Mouse (Mus musculus): Measurements from ENCODE around the gene Ppp1r3e.

Gene Ppp1r3e

DNA sequence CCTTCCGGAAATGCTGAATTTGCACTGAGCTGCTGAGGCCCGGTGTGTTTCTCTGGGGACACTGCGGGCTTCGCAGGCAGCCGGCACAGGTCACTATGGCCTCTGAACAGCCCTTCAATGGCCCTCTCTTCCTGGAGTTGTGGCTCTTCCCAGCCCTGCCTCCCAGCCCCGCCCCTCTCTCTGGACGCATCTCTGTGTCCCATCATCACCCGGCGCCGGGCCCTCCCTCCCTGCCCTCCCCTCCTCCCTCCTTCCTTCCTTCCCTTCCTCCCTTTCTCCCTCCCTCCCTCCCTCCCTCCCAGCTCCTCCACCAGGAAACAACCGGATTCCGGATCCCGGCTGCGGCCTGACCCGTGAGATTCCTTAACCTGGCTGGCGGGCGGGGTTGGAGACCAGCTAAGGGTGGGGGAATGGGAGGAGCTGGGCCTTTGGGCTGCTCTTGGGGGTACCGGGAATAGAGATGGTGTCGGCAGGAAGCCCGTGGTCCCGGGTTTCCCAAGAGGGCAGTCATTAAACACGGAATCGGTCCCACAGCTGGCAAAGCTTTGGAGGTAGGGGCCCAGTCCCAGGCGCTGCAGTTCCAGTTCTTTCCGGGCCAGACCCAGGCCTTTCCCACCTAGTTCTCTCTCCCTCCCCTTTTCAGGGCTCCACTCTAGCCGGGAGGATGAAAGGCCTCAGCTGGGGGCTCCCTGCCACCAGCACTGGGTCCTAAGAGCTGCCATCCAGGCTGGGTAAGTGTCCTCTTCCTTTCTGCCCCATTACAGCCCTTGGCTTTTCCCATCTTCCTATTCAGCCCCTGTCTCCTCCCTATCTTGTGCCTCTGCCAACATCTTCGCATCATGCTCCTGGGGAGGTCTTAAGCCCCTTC lies 6.0 kb upstream of the Ppp1r3e start, which contains the start of the genes Bcl2l2 and Gm20521:
Gene Bcl2l2, plus strand, starts transcription at position 224 of the 868 bp plus-strand sequence.
Gene Gm20521, plus strand, starts transcription at position 288 of the 868 bp plus-strand sequence.
- in situ Hi-C loops (cut with MboI, MseI), result no loop called here

DNA sequence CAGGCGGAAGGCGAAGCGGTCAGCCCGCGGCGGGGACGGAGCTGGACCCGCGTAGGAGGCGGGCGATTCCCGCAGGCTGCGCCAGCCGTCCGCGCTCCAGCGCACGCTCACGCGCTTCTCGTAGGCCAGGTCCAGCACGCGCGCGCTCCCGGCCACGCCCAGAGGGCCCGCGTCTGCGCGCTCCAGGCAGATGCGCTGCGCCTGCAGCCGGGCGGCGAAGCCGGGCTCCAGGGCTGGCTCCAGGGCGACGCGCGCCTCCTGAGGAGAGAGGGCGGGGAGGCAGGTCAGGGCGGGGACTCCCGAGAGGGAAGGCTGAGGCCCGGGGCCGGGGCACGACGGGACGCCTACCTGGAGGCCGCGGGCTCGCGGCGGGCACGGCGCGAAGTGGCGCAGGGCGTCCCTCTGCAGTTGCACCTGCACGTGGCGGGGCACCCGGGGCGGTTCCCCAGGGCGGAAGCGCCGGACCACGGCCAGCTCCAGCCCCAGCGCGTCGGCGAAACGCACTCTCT lies 757 bp downstream of the Ppp1r3e start:
- in situ Hi-C loops (cut with MboI, MseI), result no loop called here

DNA sequence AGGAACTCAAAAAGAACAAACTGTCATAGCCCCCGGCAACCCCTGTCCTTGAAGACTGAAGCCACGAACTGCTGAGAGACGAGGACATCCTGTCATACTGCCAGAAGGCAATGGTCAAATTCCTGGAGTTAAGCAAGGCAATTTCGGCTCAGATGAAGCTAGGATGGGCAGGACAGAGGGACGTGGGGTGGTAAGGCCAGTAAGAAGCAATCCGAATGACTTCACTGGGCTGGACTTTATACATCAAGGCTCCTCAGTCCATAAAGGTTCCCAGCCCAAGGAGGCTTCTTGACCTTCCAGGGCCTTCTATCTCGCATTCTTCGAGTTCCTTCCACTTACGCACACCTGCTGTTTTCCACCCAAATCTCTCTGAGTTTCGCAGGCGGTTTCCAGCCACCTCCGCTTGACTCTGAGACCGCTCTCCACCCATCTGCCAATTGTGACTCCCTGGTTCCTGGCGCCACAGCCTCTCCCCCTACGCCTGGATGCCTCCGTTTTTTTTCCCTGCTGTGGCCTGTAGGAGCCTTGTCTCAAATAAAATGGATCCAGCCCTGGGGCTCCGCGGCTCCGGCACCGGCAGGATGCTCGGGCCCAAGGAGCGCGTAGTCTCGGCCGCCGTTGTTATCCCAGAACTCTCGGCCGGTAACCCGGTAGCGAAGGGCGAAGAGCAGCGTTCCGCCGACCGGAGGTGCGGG lies 1.4 kb downstream of the Ppp1r3e start:
- in situ Hi-C loops (cut with MboI, MseI), result no loop called here

DNA sequence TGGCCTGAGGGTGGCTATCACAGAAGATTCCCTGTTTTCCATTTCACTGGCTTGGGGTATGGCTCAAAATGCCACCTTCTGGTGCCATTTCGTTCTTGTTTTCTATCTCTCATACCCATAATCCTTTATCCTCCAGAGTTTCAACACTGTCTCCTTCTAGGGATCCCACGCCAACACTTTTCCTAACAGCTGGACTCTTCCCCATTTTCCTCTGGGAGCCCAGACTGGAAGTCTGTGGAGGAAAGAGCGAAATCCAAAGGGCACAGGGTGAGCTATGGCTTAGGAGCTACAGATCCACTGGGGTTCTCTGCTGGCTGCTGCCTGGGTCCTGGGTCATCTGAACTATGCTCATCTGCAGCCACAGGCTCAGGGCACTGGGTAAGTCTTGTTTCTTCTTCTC lies 3.2 kb downstream of the Ppp1r3e start:
- in situ Hi-C loops (cut with MboI, MseI), result no loop called here

DNA sequence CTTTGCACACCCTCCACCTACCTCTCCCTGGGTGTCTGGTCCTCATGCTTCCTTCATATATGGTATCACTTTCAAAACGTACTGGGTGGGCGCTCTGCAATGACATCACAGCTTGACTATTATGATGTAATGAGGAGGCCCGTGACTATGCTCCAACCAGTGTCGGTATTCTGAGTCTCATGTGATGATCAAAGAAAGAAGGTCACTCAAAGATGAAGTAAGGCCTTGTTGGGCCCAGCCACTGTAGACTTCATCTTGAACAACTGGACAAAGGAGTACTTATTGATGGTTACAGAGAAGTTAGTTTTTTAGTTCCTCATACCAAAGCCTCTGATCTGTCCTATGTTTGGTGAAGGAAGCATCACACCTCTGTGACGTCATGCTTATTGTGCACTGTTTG lies 6.5 kb downstream of the Ppp1r3e start, which contains the start of gene Homez:
Gene Homez, minus strand, starts transcription at position 101 of the 400 bp plus-strand sequence.
- in situ Hi-C loops (cut with MboI, MseI), result no loop called here

DNA sequence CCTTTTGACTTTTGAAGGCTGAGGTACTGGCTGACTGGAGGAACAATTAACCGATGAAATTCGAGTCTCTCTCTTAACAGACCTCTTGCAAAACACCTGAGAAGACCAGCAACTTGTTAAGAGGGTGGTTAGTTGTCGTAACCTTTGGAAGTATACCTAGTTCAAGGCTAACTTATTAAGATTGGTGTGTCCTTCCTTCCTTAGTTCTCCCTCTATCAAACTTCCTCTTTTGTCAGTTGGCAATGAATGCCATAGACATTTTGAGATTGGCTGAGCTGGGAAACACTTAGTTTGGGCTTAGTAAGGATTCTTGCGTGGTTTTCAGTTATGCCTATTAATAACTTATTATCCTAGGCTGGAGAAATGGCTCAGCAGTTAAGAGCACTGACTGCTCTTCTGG lies 9.3 kb downstream of the Ppp1r3e start:
- in situ Hi-C loops (cut with MboI, MseI), result no loop called here

DNA sequence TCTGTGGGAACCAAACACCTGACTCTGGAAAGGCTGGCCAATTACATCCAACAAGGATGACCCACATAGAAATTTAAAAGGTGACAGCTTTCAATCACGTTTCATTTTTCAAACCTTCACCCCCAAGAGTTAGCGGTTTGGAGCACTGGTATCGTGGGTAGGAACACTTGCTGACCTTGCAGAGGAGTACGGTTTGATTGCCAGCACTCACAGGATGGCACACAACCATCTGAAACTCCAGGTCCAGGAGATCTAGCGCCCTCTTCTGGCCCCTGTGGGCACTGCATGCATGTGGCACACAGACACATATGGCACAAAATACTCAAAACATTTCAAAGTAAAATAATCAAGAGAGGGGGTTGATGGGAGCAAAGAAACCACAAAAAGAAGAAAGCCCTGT lies 10.4 kb downstream of the Ppp1r3e start:
- in situ Hi-C loops (cut with MboI, MseI), result no loop called here

DNA sequence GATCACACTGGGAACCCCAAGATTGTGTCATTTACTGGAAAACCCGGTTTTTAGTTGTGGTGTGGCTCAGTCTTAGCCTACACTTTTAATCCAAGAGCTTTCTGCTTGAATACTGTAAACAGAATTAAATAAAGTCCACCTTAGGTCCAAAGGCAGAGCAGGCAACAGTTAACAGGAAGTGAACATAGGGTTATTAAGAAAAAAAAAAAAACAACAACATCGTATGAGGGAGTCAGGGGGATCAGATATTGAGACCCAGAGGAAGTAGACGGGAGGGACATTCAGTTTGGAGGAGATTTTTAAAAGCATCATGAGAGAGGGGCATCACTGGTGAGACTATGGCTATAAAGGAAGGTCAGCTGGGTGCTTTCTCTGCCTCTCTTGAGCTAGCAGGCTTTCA lies 11.1 kb downstream of the Ppp1r3e start:
- in situ Hi-C loops (cut with MboI, MseI), result no loop called here

DNA sequence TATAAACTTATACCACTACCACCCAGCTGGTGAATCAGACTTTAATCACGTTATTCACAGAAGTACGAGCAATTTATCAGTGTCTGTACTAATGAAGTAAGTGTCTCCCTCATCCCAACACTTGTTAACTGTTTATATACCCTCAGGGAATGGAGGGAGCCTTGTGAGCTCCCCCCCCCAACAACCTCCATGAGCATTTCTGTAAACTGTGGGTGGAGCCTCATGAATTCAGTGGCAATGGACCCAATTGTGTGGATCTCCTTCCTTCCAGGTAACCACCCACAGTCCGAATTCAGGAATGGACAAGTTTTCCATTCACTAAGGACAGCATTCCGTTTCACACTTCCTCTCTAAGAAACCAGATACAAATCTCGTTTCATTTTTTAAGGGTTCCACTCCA lies 11.7 kb downstream of the Ppp1r3e start:
- in situ Hi-C loops (cut with MboI, MseI), result no loop called here

DNA sequence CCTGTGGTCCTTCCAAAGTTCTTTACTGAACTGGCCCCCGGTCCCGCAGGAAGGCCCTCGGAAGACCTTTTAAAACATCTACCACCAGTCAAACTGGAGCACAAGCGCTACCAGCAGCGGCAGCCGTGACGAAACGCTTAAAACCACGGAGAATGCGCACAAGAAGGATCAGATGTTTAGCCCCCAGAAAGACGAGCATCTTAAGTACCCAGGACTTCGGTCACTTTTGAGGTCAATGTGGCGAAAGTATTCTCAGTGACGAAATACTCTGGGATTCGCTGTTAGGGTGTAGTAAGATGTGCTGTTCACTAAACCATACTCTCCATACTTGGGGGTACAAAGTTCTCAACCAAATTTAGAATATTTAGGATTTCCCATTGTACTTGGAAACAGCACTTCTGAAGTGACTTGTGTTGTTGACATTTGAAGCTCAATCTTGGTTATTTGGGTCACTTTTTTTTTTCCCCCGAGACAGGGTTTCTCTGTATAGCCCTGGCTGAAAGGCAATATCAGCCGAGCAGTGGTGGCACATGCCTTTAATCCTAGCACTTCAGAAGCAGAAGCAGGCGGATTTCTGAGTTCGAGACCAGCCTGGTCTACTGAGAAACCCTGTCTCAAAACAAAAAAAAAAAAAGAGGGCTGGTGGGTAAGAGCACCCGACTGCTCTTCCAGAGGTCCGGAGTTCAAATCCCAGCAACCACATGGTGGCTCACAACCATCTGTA lies 12.9 kb downstream of the Ppp1r3e start:
- in situ Hi-C loops (cut with MboI, MseI), result no loop called here

DNA sequence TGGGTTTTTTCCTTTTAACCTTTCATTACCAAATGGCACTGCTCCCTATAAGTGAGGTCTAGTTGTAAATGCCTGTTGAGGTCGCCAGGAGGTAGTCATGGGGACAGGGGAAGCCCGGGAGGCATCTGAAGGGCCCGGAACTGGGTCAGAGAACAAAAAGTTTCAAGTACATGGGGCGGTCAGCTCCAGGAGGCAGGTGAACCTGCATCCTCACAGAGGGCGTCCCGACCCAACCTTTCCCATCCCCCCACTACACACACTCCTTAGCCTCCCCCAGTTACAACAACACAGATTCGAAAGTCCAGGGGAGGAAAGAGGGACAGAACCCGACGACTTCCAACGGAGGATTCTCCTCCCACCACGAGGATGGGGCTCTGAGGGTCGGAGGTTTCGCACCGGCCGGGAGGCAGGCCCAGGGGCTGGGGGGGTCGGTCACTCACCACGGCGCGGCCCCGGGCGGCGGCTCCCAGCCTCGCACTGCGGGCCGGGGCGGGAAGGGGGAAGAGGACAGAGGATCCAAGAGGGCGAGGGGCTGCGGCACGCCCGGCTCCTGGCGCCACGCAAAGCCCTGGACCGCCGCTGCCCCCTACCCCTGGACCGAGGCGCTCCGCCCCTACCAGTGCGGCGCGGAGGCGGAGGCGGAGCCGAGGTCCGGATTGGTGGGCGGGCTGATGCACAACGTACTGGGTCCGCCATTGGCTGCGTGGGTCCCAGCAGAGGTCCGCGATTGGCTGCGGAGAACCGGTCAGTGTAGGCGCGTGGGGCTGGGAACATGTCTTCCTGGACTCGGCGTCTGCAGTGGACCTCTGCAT lies 13.6 kb downstream of the Ppp1r3e start:
- in situ Hi-C loops (cut with MboI, MseI), result no loop called here

DNA sequence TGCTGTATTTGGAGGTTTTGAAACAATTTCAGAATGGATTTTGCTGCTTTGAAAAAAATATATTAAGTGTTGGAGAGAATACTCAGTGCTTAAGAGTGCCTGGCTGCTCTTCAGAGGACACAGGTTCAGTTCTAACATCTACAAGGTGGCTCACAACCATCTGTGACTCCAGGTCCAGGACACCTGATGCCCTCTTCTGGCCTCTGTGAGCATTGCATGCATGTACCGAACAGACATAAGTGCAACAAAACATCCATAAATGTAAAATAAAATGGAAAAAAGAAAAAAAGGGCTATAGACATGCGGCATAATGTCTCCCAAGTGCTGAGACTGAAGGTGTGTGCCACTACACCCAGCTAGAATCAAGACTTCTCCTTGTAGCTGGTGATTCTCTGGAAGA lies 16.8 kb downstream of the Ppp1r3e start:
- in situ Hi-C loops (cut with MboI, MseI), result no loop called here

DNA sequence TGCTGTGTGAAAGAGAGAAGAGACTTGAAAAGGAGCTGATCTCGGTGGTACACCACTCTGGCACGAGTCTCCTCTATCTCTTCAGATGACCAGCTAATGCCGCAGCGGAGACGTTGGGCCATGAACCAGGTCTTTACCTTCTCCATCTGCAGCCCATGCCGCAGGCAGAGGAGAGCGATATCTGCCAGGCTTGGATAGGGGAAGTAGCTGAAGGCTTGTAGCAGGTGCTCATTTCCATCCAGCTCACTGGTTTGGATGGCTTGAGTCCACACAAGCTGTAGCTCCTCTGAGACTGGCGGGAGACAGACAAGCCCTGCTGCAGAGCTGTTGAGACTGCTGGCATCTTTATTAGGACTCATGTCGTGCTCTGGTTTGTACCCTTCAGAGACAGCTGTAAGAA lies 19.5 kb downstream of the Ppp1r3e start:
- in situ Hi-C loops (cut with MboI, MseI), result no loop called here

DNA sequence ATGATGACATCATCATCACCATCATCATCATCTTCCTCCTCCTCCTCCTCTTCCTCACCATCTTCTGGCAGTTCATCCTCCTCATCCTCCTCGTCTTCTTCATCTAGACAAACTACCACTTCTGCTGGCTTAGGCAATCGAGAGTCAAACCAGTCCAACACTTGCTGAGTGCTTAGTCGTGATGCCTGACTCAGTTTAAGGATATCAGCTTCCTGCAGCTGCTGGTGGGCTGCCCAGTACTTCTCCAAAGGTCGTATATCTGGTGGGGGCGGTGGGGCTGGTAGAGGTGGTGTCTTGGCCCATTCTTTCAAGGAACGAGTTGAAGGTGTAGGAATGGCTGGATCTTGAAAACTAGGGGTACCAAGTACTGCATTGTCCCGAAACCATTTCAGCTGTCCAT lies 20.6 kb downstream of the Ppp1r3e start:
- in situ Hi-C loops (cut with MboI, MseI), result no loop called here

DNA sequence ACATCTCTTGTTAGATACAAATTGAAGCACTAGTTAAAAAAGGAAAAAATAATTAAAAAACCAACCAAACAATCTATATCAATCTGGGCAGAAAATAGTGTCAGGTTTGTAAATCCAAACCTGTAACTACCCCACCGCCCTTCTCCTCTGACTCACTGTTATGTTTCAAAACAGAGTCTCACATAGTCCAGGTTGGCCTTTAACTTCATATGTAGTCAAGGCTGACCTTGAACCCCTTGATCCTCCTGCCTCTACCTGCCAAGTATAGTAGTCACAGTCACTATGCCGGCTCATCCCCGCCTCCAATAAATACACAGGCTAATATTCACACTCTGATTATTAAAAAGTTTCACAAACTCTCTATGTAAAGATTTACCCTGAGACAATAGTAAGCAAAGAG lies 21.6 kb downstream of the Ppp1r3e start:
- in situ Hi-C loops (cut with MboI, MseI), result no loop called here

DNA sequence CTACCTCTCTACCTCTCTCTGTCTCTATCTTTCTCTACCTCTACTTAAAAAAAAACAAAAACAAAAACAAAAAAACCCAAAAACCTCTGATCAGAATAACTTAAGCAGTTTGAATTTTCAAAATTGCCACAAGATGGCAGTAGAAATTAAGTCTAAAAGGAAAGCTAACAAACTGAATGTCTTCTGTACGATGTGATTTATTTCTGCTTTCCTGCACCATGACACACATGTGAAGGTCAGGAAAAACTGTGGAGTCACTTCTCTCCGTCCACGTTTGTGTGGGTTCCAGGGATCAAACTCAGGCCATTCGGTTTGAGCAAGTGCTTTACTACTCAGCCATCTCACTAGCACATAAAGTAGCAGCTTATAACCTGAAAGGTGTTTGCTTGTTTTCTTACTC lies 33.9 kb downstream of the Ppp1r3e start:
- in situ Hi-C loops (cut with MboI, MseI), result loop anchor here in 1 of 2 experiments (5.0 kb wide), 1 partner anchor 94 kb away; the partner anchor contains the start of gene Cmtm5

DNA sequence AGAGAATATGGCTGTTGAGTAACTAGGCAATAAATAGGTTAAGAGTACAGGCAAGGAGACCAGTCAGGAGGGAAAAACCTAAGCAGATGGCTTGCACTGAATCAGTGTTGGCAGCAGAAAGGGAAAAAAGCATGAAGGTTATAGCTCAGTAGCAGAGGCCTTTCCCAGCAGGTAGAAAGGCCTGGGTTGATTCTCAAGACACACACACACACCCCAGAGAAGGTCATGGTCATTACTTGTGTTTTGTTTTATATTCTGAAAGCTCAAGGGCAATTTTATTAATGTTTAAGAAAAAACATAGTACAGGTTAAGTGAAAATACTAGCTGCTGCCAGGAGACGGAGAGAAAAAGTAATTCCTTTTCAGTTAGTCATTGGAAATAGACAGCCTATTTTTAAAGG lies 53.6 kb downstream of the Ppp1r3e start:
- in situ Hi-C loops (cut with MboI, MseI), result no loop called here

Data from T-helper 17 cell (primary cell).